Mouse (Mus musculus): ENCODE data around the gene Pcsk7. TPM values are rescaled to one million over a fixed set of nuclear protein-coding genes. Genes with fewer than 3 reads are reported as not detected.

Pcsk7 gene
- polyA plus RNA-seq, 1 experiment from 2014 or later = 19.7 TPM

DNA sequence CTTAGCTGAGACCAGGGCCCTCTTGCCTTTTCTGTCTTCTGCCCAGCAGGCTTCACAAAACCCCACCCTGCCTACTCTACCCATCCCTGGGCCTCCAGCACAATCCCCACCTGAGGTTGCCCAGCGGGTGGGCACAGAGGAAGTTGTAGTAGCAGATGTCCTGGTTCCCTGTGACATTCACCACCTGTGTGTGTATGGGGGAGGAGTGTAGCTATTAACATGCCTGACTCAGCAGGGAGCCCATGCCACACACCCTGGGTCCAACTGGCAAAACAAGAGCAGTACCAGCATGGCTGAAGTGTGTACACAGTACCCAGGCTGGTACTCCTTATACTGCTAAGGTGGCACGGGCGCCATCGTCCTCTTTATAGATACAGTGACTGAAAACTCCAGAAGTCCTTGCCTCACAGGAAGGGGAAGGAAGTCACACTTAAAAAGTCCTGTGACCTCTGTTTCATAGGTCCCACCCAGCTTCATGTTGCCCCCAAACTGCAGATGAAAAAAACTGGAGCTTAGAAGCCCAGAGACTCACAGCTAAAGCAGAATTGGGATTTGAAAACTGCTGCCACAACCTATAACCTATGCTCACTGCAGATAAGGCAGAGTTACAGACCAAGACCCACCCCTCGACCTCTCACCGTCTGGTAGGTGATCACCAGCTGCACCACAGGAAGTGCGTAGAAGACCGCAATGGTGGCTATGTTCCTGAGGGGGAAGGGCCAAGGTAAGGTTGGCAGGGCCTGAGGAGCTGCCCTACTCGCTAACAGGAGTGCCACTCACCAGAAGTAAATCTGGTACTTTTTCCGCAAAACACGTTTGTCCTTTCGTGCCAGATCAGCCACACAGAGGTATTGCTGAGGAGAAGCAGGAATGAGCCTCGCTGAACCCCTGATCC, 38.5 kb downstream of the Pcsk7 start:
- H3K4me3 ChIP-seq (ENCODE audit: low read depth, low read length) = no peak overlapping the region
- no peaks in the 10 kb centered on the region for H3K4me1 ChIP-seq (replicated peaks; ENCODE audit: control insufficient read depth, insufficient read depth)
- no peaks in the 10 kb centered on the region for H3K27me3 ChIP-seq (ENCODE audit: control insufficient read depth, insufficient read depth, low read length)
- ATAC-seq (ENCODE audit: low FRiP score, low TSS enrichment) = no peak
- no peak for TF ChIP-seq EP300 (optimal IDR thresholded peaks at IDR 0.05)
- H3K4me2 ChIP-seq (replicated peaks; ENCODE audit: low read depth) = no peak overlapping the region
- H3K9me3 ChIP-seq (ENCODE audit: control insufficient read depth, low read length) = no peaks in the 10 kb centered on the region
- DNase-seq (ENCODE audit: low spot score) = no peak
- H3K9ac ChIP-seq (ENCODE audit: low read length) = no peak overlapping the region
- WGBS = 82% methylated on average over 13 of the region's 13 CpGs
- peaks cover 51% of the 10 kb centered on the region for H3K36me3 ChIP-seq (ENCODE audit: control insufficient read depth, insufficient read depth, low read length)
- no peak overlapping the region for H3K27ac ChIP-seq (replicated peaks)

DNA sequence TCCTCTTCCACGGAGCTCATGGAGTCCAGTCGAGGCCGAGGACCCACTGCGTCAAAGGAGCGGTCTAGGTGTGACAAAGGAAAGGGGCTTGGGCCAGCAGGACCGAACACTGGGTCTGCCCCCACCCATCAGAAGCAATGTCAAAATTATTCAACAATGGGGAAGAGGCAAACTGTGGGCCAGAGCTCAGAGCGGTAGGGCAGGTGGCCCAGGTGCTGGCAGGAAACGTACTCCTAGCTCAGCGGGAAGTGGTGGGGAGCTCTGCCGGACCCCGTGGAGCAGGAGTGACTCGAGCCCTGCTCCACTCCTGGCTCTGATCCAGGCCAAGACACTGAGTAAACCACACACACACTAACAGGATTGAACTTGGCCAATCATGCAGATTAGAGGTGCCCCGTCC, 39.4 kb downstream of the Pcsk7 start:
- Histone ChIP-seq H3K4me1 (replicated peaks; ENCODE audit: control insufficient read depth, insufficient read depth) (no peaks in the 10 kb centered on the region), H3K4me2 (replicated peaks; ENCODE audit: low read depth) (no peak overlapping the region), H3K9ac (ENCODE audit: low read length) (no peak overlapping the region), H3K36me3 (ENCODE audit: control insufficient read depth, insufficient read depth, low read length) (peaks cover 58% of the 10 kb centered on the region), H3K9me3 (ENCODE audit: control insufficient read depth, low read length) (no peaks in the 10 kb centered on the region), H3K4me3 (ENCODE audit: low read depth, low read length) (no peak overlapping the region), H3K27me3 (ENCODE audit: control insufficient read depth, insufficient read depth, low read length) (no peaks in the 10 kb centered on the region), H3K27ac (replicated peaks) (no peak overlapping the region)
- DNase-seq (ENCODE audit: low spot score) (no peak), ATAC-seq (ENCODE audit: low FRiP score, low TSS enrichment) (no peak)
- 70% methylated on average over 13 of the region's 13 CpGs for WGBS
- no peak for TF ChIP-seq CTCF (IDR thresholded peaks at IDR 0.05; ENCODE audit: low read depth)
- TF ChIP-seq EP300 (optimal IDR thresholded peaks at IDR 0.05) = no peak

DNA sequence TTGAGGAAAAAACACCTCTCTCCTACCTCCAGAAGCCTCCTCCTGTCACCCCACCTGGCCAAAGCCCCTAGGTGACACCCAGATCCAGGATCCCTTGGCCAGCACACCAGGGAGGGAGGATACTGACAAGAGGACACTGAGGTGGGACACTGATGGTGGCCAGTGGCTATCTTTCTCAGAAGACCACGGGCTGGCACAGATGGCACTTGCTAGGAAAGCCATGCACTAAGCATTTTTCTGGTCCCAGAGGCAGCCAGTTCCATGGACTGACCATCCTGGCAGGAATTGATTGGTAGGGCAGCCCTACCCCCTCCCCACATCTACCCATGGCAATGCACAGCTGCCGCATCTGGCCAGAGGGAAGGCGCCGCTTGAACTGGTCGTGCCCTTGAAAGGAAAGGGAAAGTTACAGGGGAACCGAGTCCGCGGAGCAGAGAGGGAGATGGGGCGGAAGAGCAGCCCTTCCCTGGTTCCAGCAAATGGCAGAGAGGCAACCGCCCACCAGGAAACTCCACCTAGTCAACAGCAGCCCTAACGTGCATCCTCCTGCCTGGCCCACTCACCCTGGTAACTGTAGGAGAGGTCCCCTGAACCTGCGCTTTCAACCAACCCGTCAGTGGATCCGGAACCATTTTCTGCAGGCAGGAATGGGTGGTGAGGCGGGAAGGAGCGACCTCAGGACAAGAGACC, 40.0 kb downstream of the Pcsk7 start:
- WGBS = 82% methylated on average over 16 of the region's 16 CpGs
- Histone ChIP-seq H3K36me3 (ENCODE audit: control insufficient read depth, insufficient read depth, low read length) (peaks cover 59% of the 10 kb centered on the region), H3K4me1 (replicated peaks; ENCODE audit: control insufficient read depth, insufficient read depth) (no peaks in the 10 kb centered on the region), H3K27me3 (ENCODE audit: control insufficient read depth, insufficient read depth, low read length) (no peaks in the 10 kb centered on the region), H3K27ac (replicated peaks) (no peak overlapping the region), H3K4me3 (ENCODE audit: low read depth, low read length) (no peak overlapping the region), H3K9ac (ENCODE audit: low read length) (no peak overlapping the region), H3K9me3 (ENCODE audit: control insufficient read depth, low read length) (no peaks in the 10 kb centered on the region), H3K4me2 (replicated peaks; ENCODE audit: low read depth) (no peak overlapping the region)
- DNase-seq (ENCODE audit: low spot score) (no peak), ATAC-seq (ENCODE audit: low FRiP score, low TSS enrichment) (no peak)
- TF ChIP-seq EP300 (optimal IDR thresholded peaks at IDR 0.05) (no peak), CTCF (IDR thresholded peaks at IDR 0.05; ENCODE audit: low read depth) (no peak)

DNA sequence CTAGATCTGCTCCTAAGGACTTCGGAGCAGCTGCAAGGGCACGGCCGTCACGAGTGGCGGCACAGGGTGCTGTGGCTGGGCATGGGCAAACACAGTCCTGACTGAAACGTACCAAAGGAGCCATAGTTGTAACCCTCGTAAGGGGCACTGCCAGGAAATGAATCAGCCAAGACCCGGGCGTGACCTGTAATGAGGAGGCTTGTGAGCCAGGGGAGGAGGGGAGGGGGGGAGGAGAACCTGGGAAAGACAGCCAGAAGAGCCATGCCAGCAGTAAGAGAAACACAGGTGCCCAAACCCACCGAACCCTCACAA, 40.5 kb downstream of the Pcsk7 start:
- Histone ChIP-seq H3K4me3 (ENCODE audit: low read depth, low read length) (no peak overlapping the region), H3K27ac (replicated peaks) (no peak overlapping the region), H3K9ac (ENCODE audit: low read length) (no peak overlapping the region), H3K4me2 (replicated peaks; ENCODE audit: low read depth) (no peak overlapping the region), H3K27me3 (ENCODE audit: control insufficient read depth, insufficient read depth, low read length) (no peaks in the 10 kb centered on the region), H3K9me3 (ENCODE audit: control insufficient read depth, low read length) (no peaks in the 10 kb centered on the region), H3K4me1 (replicated peaks; ENCODE audit: control insufficient read depth, insufficient read depth) (no peaks in the 10 kb centered on the region), H3K36me3 (ENCODE audit: control insufficient read depth, insufficient read depth, low read length) (peaks cover 59% of the 10 kb centered on the region)
- no peak for DNase-seq (ENCODE audit: low spot score)
- 80% methylated on average over 10 of the region's 10 CpGs for WGBS
- TF ChIP-seq CTCF (IDR thresholded peaks at IDR 0.05; ENCODE audit: low read depth) (no peak), EP300 (optimal IDR thresholded peaks at IDR 0.05) (no peak)
- ATAC-seq (ENCODE audit: low FRiP score, low TSS enrichment) = no peak

DNA sequence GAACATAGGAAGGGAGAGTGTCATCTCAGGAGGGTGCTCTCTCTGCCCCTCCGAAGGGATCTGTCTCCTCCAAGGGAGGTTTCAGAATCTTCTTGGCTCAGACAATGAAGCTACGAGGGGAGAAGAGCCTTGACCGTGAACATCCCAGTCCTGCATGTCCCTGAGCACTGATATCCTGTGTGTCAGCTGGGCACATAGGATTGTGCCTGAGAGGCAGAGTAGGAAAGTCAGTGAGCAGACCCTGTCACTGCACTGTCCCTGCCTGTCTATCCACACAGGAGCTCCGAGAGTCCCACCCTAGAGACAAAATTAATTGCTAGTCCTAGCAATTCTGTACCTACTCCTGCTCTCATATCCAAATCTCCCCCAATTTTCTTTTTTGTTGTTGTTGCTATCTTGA, 45.8 kb downstream of the Pcsk7 start:
- Histone ChIP-seq H3K4me2 (replicated peaks; ENCODE audit: low read depth) (no peak overlapping the region), H3K36me3 (ENCODE audit: control insufficient read depth, insufficient read depth, low read length) (peaks cover 37% of the 10 kb centered on the region), H3K27me3 (ENCODE audit: control insufficient read depth, insufficient read depth, low read length) (no peaks in the 10 kb centered on the region), H3K27ac (replicated peaks) (no peak overlapping the region), H3K9ac (ENCODE audit: low read length) (no peak overlapping the region), H3K4me1 (replicated peaks; ENCODE audit: control insufficient read depth, insufficient read depth) (peaks cover 4% of the 10 kb centered on the region), H3K4me3 (ENCODE audit: low read depth, low read length) (no peak overlapping the region), H3K9me3 (ENCODE audit: control insufficient read depth, low read length) (no peaks in the 10 kb centered on the region)
- ATAC-seq (ENCODE audit: low FRiP score, low TSS enrichment) = no peak
- TF ChIP-seq CTCF (IDR thresholded peaks at IDR 0.05; ENCODE audit: low read depth) (no peak), EP300 (optimal IDR thresholded peaks at IDR 0.05) (no peak)
- WGBS = 88% methylated on average over 4 of the region's 4 CpGs
- no peak for DNase-seq (ENCODE audit: low spot score)

DNA sequence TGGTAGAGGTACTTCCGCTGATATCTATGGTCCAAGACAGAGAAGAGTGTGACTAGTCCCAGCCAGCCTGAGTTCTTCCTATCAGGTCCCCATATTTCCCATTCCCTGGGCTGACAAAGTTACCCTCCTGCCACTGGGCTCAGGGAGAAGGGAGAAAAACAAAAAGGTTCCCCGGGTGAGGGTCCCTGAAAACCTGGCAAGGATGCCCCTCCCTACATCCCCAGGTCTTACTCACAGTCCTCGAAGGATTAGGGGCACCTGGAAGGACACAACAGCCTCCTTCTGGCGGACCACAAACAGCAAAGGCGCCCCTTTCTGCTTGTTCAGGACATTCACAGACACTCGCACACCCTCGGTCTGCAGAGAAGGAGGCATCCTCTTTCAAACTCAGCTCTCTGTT, 46.6 kb downstream of the Pcsk7 start:
- TF ChIP-seq EP300 (optimal IDR thresholded peaks at IDR 0.05) (no peak), CTCF (IDR thresholded peaks at IDR 0.05; ENCODE audit: low read depth) (no peak)
- H3K4me2 ChIP-seq (replicated peaks; ENCODE audit: low read depth) = peak overlapping the region; percentile 80
- no peak overlapping the region; the same call in 1 of the 2 replicates for H3K27ac ChIP-seq (replicated peaks)
- peak overlapping the region; percentile 93; the same call in 1 of the 2 replicates for H3K4me3 ChIP-seq (ENCODE audit: low read depth, low read length)
- H3K27me3 ChIP-seq (ENCODE audit: control insufficient read depth, insufficient read depth, low read length) = no peaks in the 10 kb centered on the region
- 81% methylated on average over 7 of the region's 7 CpGs for WGBS
- no peak for ATAC-seq (ENCODE audit: low FRiP score, low TSS enrichment)
- H3K9ac ChIP-seq (ENCODE audit: low read length) = peak overlapping the region; percentile 99
- H3K9me3 ChIP-seq (ENCODE audit: control insufficient read depth, low read length) = no peaks in the 10 kb centered on the region
- peaks cover 4% of the 10 kb centered on the region for H3K4me1 ChIP-seq (replicated peaks; ENCODE audit: control insufficient read depth, insufficient read depth)
- DNase-seq (ENCODE audit: low spot score) = no peak
- peaks cover 33% of the 10 kb centered on the region for H3K36me3 ChIP-seq (ENCODE audit: control insufficient read depth, insufficient read depth, low read length)

Data from stomach, postnatal 0 days (tissue).